12 mouse cellular contexts compared by ENCODE assay signal in genomic region chr1:190971708-190972610, GRCm38 (mm10). TPM values are rescaled to one million over a fixed set of nuclear protein-coding genes. Genes with fewer than 3 reads are reported as not detected.
DNase-seq lines count a peak whose midpoint lies in the region; ATAC-seq and TF ChIP-seq lines count a peak whose summit lies in the region.
"Had no signal": no experiment of that assay in that cellular context is flagged by ENCODE, and none has a peak within 500 bp of the region (broad histone marks: within the 10 kb centered on the region; RNA-seq: fewer than 3 reads in every experiment).

No protein-coding gene starts in this region.

- 73% methylated on average over 14 of the region's 14 CpGs for WGBS in forebrain, embryonic 16.5 days
- WGBS in forebrain, embryonic 10.5 days: 93% methylated on average over 14 of the region's 14 CpGs
- 53% methylated on average over 14 of the region's 14 CpGs for WGBS in heart, embryonic 15.5 days
- WGBS in stomach, postnatal 0 days: 73% methylated on average over 14 of the region's 14 CpGs
- 89% methylated on average over 14 of the region's 14 CpGs for WGBS in midbrain, embryonic 13.5 days

- no peak overlapping the region for H3K4me2 ChIP-seq in forebrain, embryonic 16.5 days (ENCODE audit: low read length)
- peak overlapping the region; percentile 29; the same call in 1 of the 2 replicates for H3K4me2 ChIP-seq in heart, embryonic 15.5 days
- no peak overlapping the region for H3K4me2 ChIP-seq in stomach, postnatal 0 days (replicated peaks; ENCODE audit: low read depth)
- H3K4me2 ChIP-seq in midbrain, embryonic 13.5 days (replicated peaks): no peak overlapping the region
- H3K4me2 ChIP-seq: embryonic facial prominence, embryonic 13.5 days had no signal

- H3K36me3 ChIP-seq in forebrain, embryonic 16.5 days (ENCODE audit: control insufficient read depth, insufficient read depth): peaks cover 14% of the 10 kb centered on the region
- peaks cover 92% of the 10 kb centered on the region for H3K36me3 ChIP-seq in forebrain, embryonic 10.5 days (replicated peaks)
- H3K36me3 ChIP-seq in heart, embryonic 15.5 days: peaks cover 27% of the 10 kb centered on the region
- H3K36me3 ChIP-seq in stomach, postnatal 0 days (ENCODE audit: control insufficient read depth, insufficient read depth, low read length): no peaks in the 10 kb centered on the region
- H3K36me3 ChIP-seq in midbrain, embryonic 13.5 days: peaks cover 81% of the 10 kb centered on the region

- ATAC-seq in forebrain, embryonic 16.5 days: peak; percentile 39; the same call in 1 of the 2 replicates
- ATAC-seq in heart, embryonic 15.5 days (replicated peaks; ENCODE audit: insufficient number of reproducible peaks, insufficient read depth, low FRiP score, low read depth): 0 out of 2 replicates have a peak, but pooled peaks have one; percentile 19
- ATAC-seq in stomach, postnatal 0 days (ENCODE audit: low FRiP score, low TSS enrichment): peak; percentile 45; the same call in 1 of the 2 replicates
- ATAC-seq in midbrain, embryonic 13.5 days: no peak
- ATAC-seq: intestine, postnatal 0 days had no signal

- peak overlapping the region; percentile 31; the same call in 1 of the 2 replicates for H3K27ac ChIP-seq in forebrain, embryonic 16.5 days (ENCODE audit: low read length)
- H3K27ac ChIP-seq in forebrain, embryonic 10.5 days: no peak overlapping the region
- peak overlapping the region; percentile 90 for H3K27ac ChIP-seq in heart, embryonic 15.5 days
- no peak overlapping the region for H3K27ac ChIP-seq in stomach, postnatal 0 days (replicated peaks)
- H3K27ac ChIP-seq in midbrain, embryonic 13.5 days: no peak overlapping the region

- peaks cover 30% of the 10 kb centered on the region for H3K4me1 ChIP-seq in forebrain, embryonic 16.5 days (replicated peaks; ENCODE audit: control insufficient read depth, insufficient read depth, low read length)
- peaks cover 7% of the 10 kb centered on the region for H3K4me1 ChIP-seq in forebrain, embryonic 10.5 days
- H3K4me1 ChIP-seq in heart, embryonic 15.5 days (replicated peaks): peaks cover 66% of the 10 kb centered on the region
- H3K4me1 ChIP-seq in stomach, postnatal 0 days (replicated peaks; ENCODE audit: control insufficient read depth, insufficient read depth): no peaks in the 10 kb centered on the region
- peaks cover 28% of the 10 kb centered on the region for H3K4me1 ChIP-seq in midbrain, embryonic 13.5 days (replicated peaks)

- H3K4me3 ChIP-seq in forebrain, embryonic 16.5 days (replicated peaks; ENCODE audit: low read length): no peak overlapping the region
- H3K4me3 ChIP-seq in forebrain, embryonic 10.5 days: no peak overlapping the region
- H3K4me3 ChIP-seq in heart, embryonic 15.5 days: no peak overlapping the region
- H3K4me3 ChIP-seq in stomach, postnatal 0 days (ENCODE audit: low read depth, low read length): no peak overlapping the region
- no peak overlapping the region for H3K4me3 ChIP-seq in midbrain, embryonic 13.5 days (replicated peaks)
- H3K4me3 ChIP-seq: embryonic facial prominence, embryonic 13.5 days had no signal

- no peak overlapping the region for H3K9ac ChIP-seq in forebrain, embryonic 16.5 days (replicated peaks; ENCODE audit: low read depth, low read length)
- H3K9ac ChIP-seq in heart, embryonic 15.5 days: peak overlapping the region; percentile 24; the same call in 1 of the 2 replicates
- H3K9ac ChIP-seq in stomach, postnatal 0 days (ENCODE audit: low read length): no peak overlapping the region
- H3K9ac ChIP-seq in midbrain, embryonic 13.5 days (replicated peaks): no peak overlapping the region
- H3K9ac ChIP-seq: embryonic facial prominence, embryonic 13.5 days had no signal

- no peaks in the 10 kb centered on the region for H3K27me3 ChIP-seq in forebrain, embryonic 16.5 days (replicated peaks; ENCODE audit: control insufficient read depth, insufficient read depth, low read length)
- 0 out of 2 replicates have a peak, but pooled peaks cover under 1% of the 10 kb centered on the region for H3K27me3 ChIP-seq in forebrain, embryonic 10.5 days (ENCODE audit: poor library complexity, severe bottlenecking)
- H3K27me3 ChIP-seq in heart, embryonic 15.5 days: no peaks in the 10 kb centered on the region
- no peaks in the 10 kb centered on the region for H3K27me3 ChIP-seq in stomach, postnatal 0 days (ENCODE audit: control insufficient read depth, insufficient read depth, low read length)
- no peaks in the 10 kb centered on the region for H3K27me3 ChIP-seq in midbrain, embryonic 13.5 days
- H3K27me3 ChIP-seq: embryonic facial prominence, embryonic 13.5 days had no signal

- TF ChIP-seq CTCF in stomach, postnatal 0 days (IDR thresholded peaks at IDR 0.05; ENCODE audit: low read depth): no peak

- no peak for TF ChIP-seq EP300 in stomach, postnatal 0 days (optimal IDR thresholded peaks at IDR 0.05)

- H3K9me3 ChIP-seq in forebrain, embryonic 16.5 days (ENCODE audit: control insufficient read depth, low read length): no peaks in the 10 kb centered on the region
- H3K9me3 ChIP-seq in forebrain, embryonic 10.5 days: no peaks in the 10 kb centered on the region
- no peaks in the 10 kb centered on the region for H3K9me3 ChIP-seq in heart, embryonic 15.5 days (replicated peaks)
- H3K9me3 ChIP-seq in stomach, postnatal 0 days (ENCODE audit: control insufficient read depth, low read length): no peaks in the 10 kb centered on the region
- H3K9me3 ChIP-seq in midbrain, embryonic 13.5 days: no peaks in the 10 kb centered on the region
- H3K9me3 ChIP-seq: embryonic facial prominence, embryonic 13.5 days had no signal

- DNase-seq in forebrain, embryonic 10.5 days (ENCODE audit: extremely low spot score, low spot score): no peak
- DNase-seq in right cerebral cortex, adult 18-20 months: peak; percentile 25
- no peak for DNase-seq in right cerebral cortex, postnatal 14 days
- peak; percentile 26 for DNase-seq in stomach, postnatal 0 days (ENCODE audit: low spot score)
- no peak for DNase-seq in gastrocnemius, postnatal 10 days
- DNase-seq: B cell, adult 2 months; lung, adult 2 months had no signal

RNA-seq across cellular contexts. Expression of gene Vash2, which starts 7.1 kb away (rescaled TPM):
- polyA plus RNA-seq in forebrain, embryonic 16.5 days (2015; fragmentation: Nextera tagmentation; extraction: Ambion mirVana): 99.9 and 109 TPM in 2 replicates
- 39.0 and 39.7 TPM in 2 replicates for polyA plus RNA-seq in forebrain, embryonic 10.5 days (2016; fragmentation: Nextera tagmentation; extraction: Ambion mirVana)
- polyA plus RNA-seq in heart, embryonic 15.5 days (2015; fragmentation: Nextera tagmentation; extraction: Ambion mirVana): 44.5 and 45.9 TPM in 2 replicates
- polyA plus RNA-seq in stomach, postnatal 0 days (2015; fragmentation: Nextera tagmentation; extraction: Ambion mirVana): 3.8 and 4.2 TPM in 2 replicates
- total RNA-seq in gastrocnemius, postnatal 10 days (2021): 10 to 100 TPM; 12.3 to 14.6 TPM
- polyA plus RNA-seq in midbrain, embryonic 13.5 days (2015; fragmentation: Nextera tagmentation; extraction: Ambion mirVana): 77.2 and 77.5 TPM in 2 replicates

RNA-seq across cellular contexts. Expression of gene Angel2, which starts 47.0 kb away (rescaled TPM):
- polyA plus RNA-seq in forebrain, embryonic 16.5 days (2015; fragmentation: Nextera tagmentation; extraction: Ambion mirVana): 60.3 and 72.0 TPM in 2 replicates
- polyA plus RNA-seq in forebrain, embryonic 10.5 days (2016; fragmentation: Nextera tagmentation; extraction: Ambion mirVana): 50.8 and 52.7 TPM in 2 replicates
- polyA plus RNA-seq in heart, embryonic 15.5 days (2015; fragmentation: Nextera tagmentation; extraction: Ambion mirVana): 29.3 and 30.1 TPM in 2 replicates
- polyA plus RNA-seq in stomach, postnatal 0 days (2015; fragmentation: Nextera tagmentation; extraction: Ambion mirVana): 20.5 and 22.0 TPM in 2 replicates
- total RNA-seq in gastrocnemius, postnatal 10 days (2021): 10 to 100 TPM; 25.8 to 26.3 TPM
- 57.7 and 64.0 TPM in 2 replicates for polyA plus RNA-seq in midbrain, embryonic 13.5 days (2015; fragmentation: Nextera tagmentation; extraction: Ambion mirVana)

RNA-seq across cellular contexts. Expression of gene Flvcr1, which starts 54.0 kb away (rescaled TPM):
- polyA plus RNA-seq in forebrain, embryonic 16.5 days (2015; fragmentation: Nextera tagmentation; extraction: Ambion mirVana): 7.2 and 8.8 TPM in 2 replicates
- 8.2 and 8.5 TPM in 2 replicates for polyA plus RNA-seq in forebrain, embryonic 10.5 days (2016; fragmentation: Nextera tagmentation; extraction: Ambion mirVana)
- polyA plus RNA-seq in heart, embryonic 15.5 days (2015; fragmentation: Nextera tagmentation; extraction: Ambion mirVana): 2.6 and 3.4 TPM in 2 replicates
- 2.9 and 3.2 TPM in 2 replicates for polyA plus RNA-seq in stomach, postnatal 0 days (2015; fragmentation: Nextera tagmentation; extraction: Ambion mirVana)
- total RNA-seq in gastrocnemius, postnatal 10 days (2021): 10 to 100 TPM; 10.9 to 11.7 TPM
- 7.2 and 7.9 TPM in 2 replicates for polyA plus RNA-seq in midbrain, embryonic 13.5 days (2015; fragmentation: Nextera tagmentation; extraction: Ambion mirVana)

Comparison
In these comparisons a context has a peak if more than half of its experiments do, and no peak if none do; other contexts are left out.
1. H3K27ac ChIP-seq: peak in forebrain, embryonic 16.5 days (single experiment) and heart, embryonic 15.5 days (single experiment); none in forebrain, embryonic 10.5 days (single experiment), stomach, postnatal 0 days (single experiment) and midbrain, embryonic 13.5 days (single experiment).
2. DNase-seq: peak in right cerebral cortex, adult 18-20 months (single experiment) and stomach, postnatal 0 days (single experiment); none in forebrain, embryonic 10.5 days (single experiment), right cerebral cortex, postnatal 14 days (single experiment) and gastrocnemius, postnatal 10 days (single experiment).